Mouse (Mus musculus): ENCODE results near the gene Nrip1. TPM values are rescaled to one million over a fixed set of nuclear protein-coding genes. Genes with fewer than 3 reads are reported as not detected.

The Nrip1 gene
- polyA plus RNA-seq, 1 experiment from 2014 or later = 56.8 TPM

DNA sequence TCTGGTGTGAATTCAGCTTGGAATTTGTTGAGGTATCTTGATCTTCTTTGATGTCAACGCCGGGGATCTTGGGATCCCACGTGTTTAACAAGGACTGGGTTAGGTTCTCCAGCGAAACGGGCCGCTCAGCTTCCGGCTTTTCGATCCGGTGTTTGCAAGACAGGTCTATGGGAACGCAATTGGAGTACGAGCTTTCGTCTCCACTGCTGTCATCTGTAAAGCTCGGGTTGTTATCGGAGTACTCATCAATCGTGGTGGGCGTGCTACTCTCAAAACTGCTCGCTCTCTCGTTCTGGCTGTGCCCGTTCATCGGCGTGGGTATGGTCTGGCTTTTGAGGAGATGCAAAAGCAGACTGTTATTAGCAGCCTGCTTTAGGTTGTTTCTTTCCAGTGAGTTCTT lies 80.5 kb downstream of the Nrip1 start:
- no peak overlapping the region for H3K4me3 ChIP-seq (ENCODE audit: low read length)
- H3K27me3 ChIP-seq (ENCODE audit: control insufficient read depth, insufficient read depth, low read length) = no peaks in the 10 kb centered on the region
- no peaks in the 10 kb centered on the region for H3K9me3 ChIP-seq (ENCODE audit: control insufficient read depth, low read length)
- no peaks in the 10 kb centered on the region for H3K4me1 ChIP-seq (ENCODE audit: control insufficient read depth, insufficient read depth, low read length)
- ATAC-seq (ENCODE audit: low FRiP score, low TSS enrichment) = no peak
- 96% methylated on average over 21 of the region's 21 CpGs for WGBS
- H3K4me2 ChIP-seq (replicated peaks; ENCODE audit: low read depth, low read length) = no peak overlapping the region
- no peak overlapping the region for H3K9ac ChIP-seq (ENCODE audit: low read depth, low read length)
- no peak overlapping the region for H3K27ac ChIP-seq (ENCODE audit: low read depth, low read length)
- H3K36me3 ChIP-seq (ENCODE audit: control insufficient read depth, insufficient read depth, low read length) = peaks cover 53% of the 10 kb centered on the region

DNA sequence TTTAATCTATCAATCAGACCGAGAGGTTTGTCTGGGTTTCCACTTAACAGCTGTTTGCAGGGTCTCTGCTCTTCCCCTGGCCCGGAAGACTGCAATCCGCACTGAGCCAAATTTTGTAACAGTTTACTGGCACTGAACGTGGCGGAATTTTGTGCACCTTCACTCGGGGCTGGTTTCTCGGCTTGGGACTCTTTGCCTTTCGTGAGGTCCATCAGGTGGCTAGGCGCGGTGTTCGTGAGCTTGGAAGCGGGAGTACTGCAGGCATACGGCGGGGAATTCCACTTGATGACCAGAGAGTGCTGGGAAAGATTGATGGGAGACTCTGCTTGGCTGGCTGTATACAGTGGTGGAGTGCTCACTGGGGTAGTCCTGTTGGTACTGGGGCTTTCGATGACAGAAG lies 81.0 kb downstream of the Nrip1 start:
- no peak overlapping the region for H3K4me2 ChIP-seq (replicated peaks; ENCODE audit: low read depth, low read length)
- H3K36me3 ChIP-seq (ENCODE audit: control insufficient read depth, insufficient read depth, low read length) = peaks cover 57% of the 10 kb centered on the region
- no peak overlapping the region for H3K4me3 ChIP-seq (ENCODE audit: low read length)
- H3K9ac ChIP-seq (ENCODE audit: low read depth, low read length) = no peak overlapping the region
- no peaks in the 10 kb centered on the region for H3K27me3 ChIP-seq (ENCODE audit: control insufficient read depth, insufficient read depth, low read length)
- ATAC-seq (ENCODE audit: low FRiP score, low TSS enrichment) = no peak
- WGBS = 92% methylated on average over 15 of the region's 15 CpGs
- H3K4me1 ChIP-seq (ENCODE audit: control insufficient read depth, insufficient read depth, low read length) = no peaks in the 10 kb centered on the region
- no peak overlapping the region for H3K27ac ChIP-seq (ENCODE audit: low read depth, low read length)
- no peaks in the 10 kb centered on the region for H3K9me3 ChIP-seq (ENCODE audit: control insufficient read depth, low read length)

- WGBS = 96% methylated on average over 14 of the region's 14 CpGs
- H3K9me3 ChIP-seq (ENCODE audit: control insufficient read depth, low read length) = no peaks in the 10 kb centered on the region
- H3K4me2 ChIP-seq (replicated peaks; ENCODE audit: low read depth, low read length) = no peak overlapping the region
- H3K36me3 ChIP-seq (ENCODE audit: control insufficient read depth, insufficient read depth, low read length) = peaks cover 57% of the 10 kb centered on the region
- no peak overlapping the region for H3K27ac ChIP-seq (ENCODE audit: low read depth, low read length)
- H3K9ac ChIP-seq (ENCODE audit: low read depth, low read length) = no peak overlapping the region
- H3K4me1 ChIP-seq (ENCODE audit: control insufficient read depth, insufficient read depth, low read length) = no peaks in the 10 kb centered on the region
- H3K4me3 ChIP-seq (ENCODE audit: low read length) = no peak overlapping the region
- no peaks in the 10 kb centered on the region for H3K27me3 ChIP-seq (ENCODE audit: control insufficient read depth, insufficient read depth, low read length)
- no peak for ATAC-seq (ENCODE audit: low FRiP score, low TSS enrichment)
Measured at GRCm38 (mm10) chr16:76291366-76291765, 82.3 kb downstream of the Nrip1 start.

GRCm38 (mm10) chr16:76289495-76289894 lies 84.1 kb downstream of the Nrip1 start:
- no peaks in the 10 kb centered on the region for H3K9me3 ChIP-seq (ENCODE audit: control insufficient read depth, low read length)
- no peak overlapping the region for H3K4me3 ChIP-seq (ENCODE audit: low read length)
- no peak overlapping the region for H3K9ac ChIP-seq (ENCODE audit: low read depth, low read length)
- 61% methylated on average over 2 of the region's 2 CpGs for WGBS
- peaks cover 50% of the 10 kb centered on the region for H3K36me3 ChIP-seq (ENCODE audit: control insufficient read depth, insufficient read depth, low read length)
- no peaks in the 10 kb centered on the region for H3K4me1 ChIP-seq (ENCODE audit: control insufficient read depth, insufficient read depth, low read length)
- no peak for ATAC-seq (ENCODE audit: low FRiP score, low TSS enrichment)
- no peak overlapping the region for H3K27ac ChIP-seq (ENCODE audit: low read depth, low read length)
- no peak overlapping the region for H3K4me2 ChIP-seq (replicated peaks; ENCODE audit: low read depth, low read length)
- no peaks in the 10 kb centered on the region for H3K27me3 ChIP-seq (ENCODE audit: control insufficient read depth, insufficient read depth, low read length)

GRCm38 (mm10) chr16:76283796-76284195 lies 89.8 kb downstream of the Nrip1 start:
- Histone ChIP-seq H3K27ac (ENCODE audit: low read depth, low read length) (no peak overlapping the region), H3K4me1 (ENCODE audit: control insufficient read depth, insufficient read depth, low read length) (no peaks in the 10 kb centered on the region), H3K4me2 (replicated peaks; ENCODE audit: low read depth, low read length) (no peak overlapping the region), H3K9ac (ENCODE audit: low read depth, low read length) (no peak overlapping the region), H3K27me3 (ENCODE audit: control insufficient read depth, insufficient read depth, low read length) (no peaks in the 10 kb centered on the region), H3K9me3 (ENCODE audit: control insufficient read depth, low read length) (no peaks in the 10 kb centered on the region), H3K4me3 (ENCODE audit: low read length) (no peak overlapping the region), H3K36me3 (ENCODE audit: control insufficient read depth, insufficient read depth, low read length) (peaks cover 4% of the 10 kb centered on the region; the same call in 1 of the 2 replicates)
- no peak; the same call in 1 of the 2 replicates for ATAC-seq (ENCODE audit: low FRiP score, low TSS enrichment)
- WGBS = 47% methylated on average over 3 of the region's 3 CpGs

DNA sequence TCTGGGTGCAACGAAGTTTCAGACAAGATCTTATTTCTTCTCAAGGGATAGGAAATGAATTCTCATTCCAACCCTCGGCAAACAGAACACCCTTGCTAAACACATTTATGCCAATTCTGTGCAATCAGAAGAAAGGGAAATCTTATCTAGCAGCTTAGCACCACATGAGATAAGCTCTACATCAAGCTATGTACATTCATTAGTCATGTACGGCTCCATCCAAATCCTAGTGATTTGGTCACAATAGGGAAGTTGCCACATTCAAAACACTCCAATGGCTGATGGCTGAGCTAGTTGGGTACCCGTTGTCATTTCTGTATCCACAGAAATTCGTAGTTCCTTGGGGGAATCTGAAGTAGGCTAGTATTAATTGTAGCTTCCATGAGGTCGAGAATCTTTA lies 91.8 kb downstream of the Nrip1 start:
- 86% methylated on average over 6 of the region's 6 CpGs for WGBS
- ATAC-seq (ENCODE audit: low FRiP score, low TSS enrichment) = no peak
- no peaks in the 10 kb centered on the region for H3K4me1 ChIP-seq (ENCODE audit: control insufficient read depth, insufficient read depth, low read length)
- no peaks in the 10 kb centered on the region for H3K36me3 ChIP-seq (ENCODE audit: control insufficient read depth, insufficient read depth, low read length)
- H3K9ac ChIP-seq (ENCODE audit: low read depth, low read length) = no peak overlapping the region
- no peak overlapping the region for H3K27ac ChIP-seq (ENCODE audit: low read depth, low read length)
- H3K4me3 ChIP-seq (ENCODE audit: low read length) = no peak overlapping the region
- H3K9me3 ChIP-seq (ENCODE audit: control insufficient read depth, low read length) = no peaks in the 10 kb centered on the region
- H3K27me3 ChIP-seq (ENCODE audit: control insufficient read depth, insufficient read depth, low read length) = no peaks in the 10 kb centered on the region
- H3K4me2 ChIP-seq (replicated peaks; ENCODE audit: low read depth, low read length) = no peak overlapping the region

- no peak overlapping the region for H3K9ac ChIP-seq (ENCODE audit: low read depth, low read length)
- no peak overlapping the region for H3K4me2 ChIP-seq (replicated peaks; ENCODE audit: low read depth, low read length)
- WGBS = 91% methylated on average over 8 of the region's 8 CpGs
- no peak for ATAC-seq (ENCODE audit: low FRiP score, low TSS enrichment)
- no peaks in the 10 kb centered on the region for H3K27me3 ChIP-seq (ENCODE audit: control insufficient read depth, insufficient read depth, low read length)
- no peaks in the 10 kb centered on the region for H3K9me3 ChIP-seq (ENCODE audit: control insufficient read depth, low read length)
- no peak overlapping the region for H3K4me3 ChIP-seq (ENCODE audit: low read length)
- H3K4me1 ChIP-seq (ENCODE audit: control insufficient read depth, insufficient read depth, low read length) = no peaks in the 10 kb centered on the region
- H3K27ac ChIP-seq (ENCODE audit: low read depth, low read length) = no peak overlapping the region
- H3K36me3 ChIP-seq (ENCODE audit: control insufficient read depth, insufficient read depth, low read length) = no peaks in the 10 kb centered on the region
Measured at GRCm38 (mm10) chr16:76280365-76280764, 93.3 kb downstream of the Nrip1 start.

- no peak overlapping the region for H3K4me3 ChIP-seq (ENCODE audit: low read length)
- no peak for ATAC-seq (ENCODE audit: low FRiP score, low TSS enrichment)
- H3K27me3 ChIP-seq (ENCODE audit: control insufficient read depth, insufficient read depth, low read length) = no peaks in the 10 kb centered on the region
- WGBS = 87% methylated on average over 3 of the region's 3 CpGs
- H3K36me3 ChIP-seq (ENCODE audit: control insufficient read depth, insufficient read depth, low read length) = no peaks in the 10 kb centered on the region
- no peak overlapping the region for H3K27ac ChIP-seq (ENCODE audit: low read depth, low read length)
- no peak overlapping the region for H3K9ac ChIP-seq (ENCODE audit: low read depth, low read length)
- no peaks in the 10 kb centered on the region for H3K9me3 ChIP-seq (ENCODE audit: control insufficient read depth, low read length)
- H3K4me2 ChIP-seq (replicated peaks; ENCODE audit: low read depth, low read length) = no peak overlapping the region
- H3K4me1 ChIP-seq (ENCODE audit: control insufficient read depth, insufficient read depth, low read length) = no peaks in the 10 kb centered on the region
Measured at GRCm38 (mm10) chr16:76276271-76276670, 97.4 kb downstream of the Nrip1 start.

DNA sequence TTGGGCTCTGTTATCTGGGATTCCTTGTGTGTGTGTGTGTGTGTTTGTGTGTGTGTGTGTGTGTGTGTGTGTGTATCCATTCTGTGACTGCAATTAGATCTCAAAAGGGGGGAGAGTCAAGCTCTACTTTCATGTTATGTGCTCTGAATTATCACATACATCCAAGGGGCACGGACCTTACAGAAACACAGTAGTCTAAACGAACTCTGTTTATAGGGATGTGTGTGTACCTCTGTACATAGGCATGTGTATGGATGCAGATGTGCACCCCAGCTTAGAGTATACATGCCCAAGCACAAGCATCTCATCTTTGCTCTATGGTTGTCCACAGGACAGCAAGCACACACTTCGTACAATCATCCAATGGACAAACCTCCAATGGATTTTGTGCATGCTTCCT lies 98.0 kb downstream of the Nrip1 start:
- no peaks in the 10 kb centered on the region for H3K36me3 ChIP-seq (ENCODE audit: control insufficient read depth, insufficient read depth, low read length)
- no peak for ATAC-seq (ENCODE audit: low FRiP score, low TSS enrichment)
- no peaks in the 10 kb centered on the region for H3K4me1 ChIP-seq (ENCODE audit: control insufficient read depth, insufficient read depth, low read length)
- H3K27me3 ChIP-seq (ENCODE audit: control insufficient read depth, insufficient read depth, low read length) = no peaks in the 10 kb centered on the region
- H3K9ac ChIP-seq (ENCODE audit: low read depth, low read length) = no peak overlapping the region
- no peak overlapping the region for H3K4me2 ChIP-seq (replicated peaks; ENCODE audit: low read depth, low read length)
- no peaks in the 10 kb centered on the region for H3K9me3 ChIP-seq (ENCODE audit: control insufficient read depth, low read length)
- 94% methylated on average over 3 of the region's 3 CpGs for WGBS
- no peak overlapping the region for H3K4me3 ChIP-seq (ENCODE audit: low read length)
- H3K27ac ChIP-seq (ENCODE audit: low read depth, low read length) = no peak overlapping the region

DNA sequence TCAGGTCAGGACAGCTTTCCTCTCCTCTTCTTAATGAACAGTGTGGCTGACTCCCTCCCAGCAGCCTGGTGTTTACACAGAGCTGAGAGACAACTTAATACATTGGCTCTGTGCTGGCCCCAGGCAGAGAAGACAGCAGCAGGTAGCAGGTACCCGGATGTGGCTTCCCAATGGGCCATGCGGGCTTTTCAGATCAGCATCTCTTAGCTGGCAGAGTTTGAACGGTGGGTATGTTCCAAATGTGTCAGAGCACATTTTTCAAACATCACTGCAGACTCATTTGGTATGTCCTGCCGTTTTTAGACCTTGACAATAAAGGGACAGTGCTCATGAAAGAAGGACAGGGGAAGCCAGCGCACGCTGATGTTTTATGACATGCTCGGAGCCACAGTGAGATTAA lies 98.5 kb downstream of the Nrip1 start:
- 77% methylated on average over 7 of the region's 7 CpGs for WGBS
- no peak for ATAC-seq (ENCODE audit: low FRiP score, low TSS enrichment)
- H3K36me3 ChIP-seq (ENCODE audit: control insufficient read depth, insufficient read depth, low read length) = no peaks in the 10 kb centered on the region

More for the DNA sequence above, 98.5 kb downstream of the Nrip1 start:
- Histone ChIP-seq H3K27me3 (ENCODE audit: control insufficient read depth, insufficient read depth, low read length) (no peaks in the 10 kb centered on the region), H3K9me3 (ENCODE audit: control insufficient read depth, low read length) (no peaks in the 10 kb centered on the region), H3K27ac (ENCODE audit: low read depth, low read length) (no peak overlapping the region), H3K9ac (ENCODE audit: low read depth, low read length) (no peak overlapping the region), H3K4me3 (ENCODE audit: low read length) (no peak overlapping the region), H3K4me2 (replicated peaks; ENCODE audit: low read depth, low read length) (no peak overlapping the region), H3K4me1 (ENCODE audit: control insufficient read depth, insufficient read depth, low read length) (no peaks in the 10 kb centered on the region)
